Mouse (Mus musculus): ENCODE measurements around the gene Spag7.

- TF ChIP-seq CTCF (IDR thresholded peaks at IDR 0.05; ENCODE audit: insufficient read depth, low read depth, low read length): no peak
- no peak for TF ChIP-seq POLR2A (IDR thresholded peaks at IDR 0.05; ENCODE audit: insufficient read depth, low read depth, low read length)
Observed at GRCm38 (mm10) chr11:70667271-70668150, 1.7 kb downstream of the Spag7 start.
